Mouse (Mus musculus) bone marrow, adult 2 months (tissue): ENCODE measurements around the gene Cela3b. TPM values are rescaled to one million over a fixed set of nuclear protein-coding genes. Genes with fewer than 3 reads are reported as not detected.
"Not testable (repeated sequence)": the region's sequence is repeated elsewhere in the genome, so short reads cannot be mapped to it uniquely, and the experiment has no call there.

Experiments used
- H3K27ac ChIP-seq: fragments of 200-500 bp; 2 replicates; pipeline ENCODE4 v1.5.1; 2012; ENCODE audit warnings: low read depth, mild to moderate bottlenecking, control low read depth, inconsistent platforms, low read length; ENCODE audit not compliant: control insufficient read depth, poor library complexity, insufficient read depth
- H3K4me1 ChIP-seq: fragments of 200-500 bp; 2 replicates; pipeline ENCODE4 v1.6.1; 2011; ENCODE audit warnings: low read length; ENCODE audit not compliant: control insufficient read depth, insufficient read depth
- H3K4me3 ChIP-seq: fragments of 200-500 bp; replicated peaks from 2 replicates; pipeline ENCODE3; 2011; ENCODE audit warnings: mild to moderate bottlenecking, low read depth, low read length, control low read depth; ENCODE audit not compliant: control insufficient read depth
- CTCF ChIP-seq: fragments of 200-500 bp; IDR thresholded peaks from 2 replicates; pipeline ENCODE4 v1.5.1; 2011; ENCODE audit warnings: low read length, control low read depth; ENCODE audit not compliant: control insufficient read depth, insufficient read depth
- POLR2A ChIP-seq: fragments of 200-500 bp; IDR thresholded peaks from 2 replicates; pipeline ENCODE4 v1.6.1; 2011; ENCODE audit warnings: low read depth, mild to moderate bottlenecking, control low read depth, low read length, borderline replicate concordance; ENCODE audit not compliant: control insufficient read depth
- WGBS: fragments of 180-500 bp; shearing (Covaris S2); methylation state at CpG from one replicate; pipeline ENCODE4 v1.1.7; 2018; 5-methylcytosine and 5-hydroxymethylcytosine counted together
- polyA plus RNA-seq: library from polyadenylated mRNA; stranded (reverse); fragments of >200 nt; gene quantifications from 2 replicates; pipeline ENCODE4 v1.2.4, GENCODE M21; 2011; ENCODE audit warnings: low replicate concordance; ENCODE audit not compliant: missing spikeins, insufficient read depth, insufficient read length

Gene Cela3b
- polyA plus RNA-seq, 1 experiment: not detected

GRCm38 (mm10) chr4:137417712-137418564, 12.4 kb downstream of the Cela3b start:
- WGBS: 51% methylated on average over 11 of the region's 11 CpGs
- TF ChIP-seq POLR2A (no peak), CTCF (no peak)
- Histone ChIP-seq H3K27ac (no peak overlapping the region), H3K4me1 (no peaks in the 10 kb centered on the region), H3K4me3 (no peak overlapping the region)

- Histone ChIP-seq H3K27ac (no peak overlapping the region), H3K4me1 (no peaks in the 10 kb centered on the region), H3K4me3 (no peak overlapping the region)
- 77% methylated on average over 1 of the region's 1 CpGs for WGBS
- TF ChIP-seq CTCF (no peak), POLR2A (no peak)
These were observed 15.4 kb downstream of the Cela3b start for GRCm38 (mm10) chr4:137414936-137415335.

GRCm38 (mm10) chr4:137412185-137412709, 18.1 kb downstream of the Cela3b start:
- H3K4me1 ChIP-seq, H3K27ac ChIP-seq, H3K4me3 ChIP-seq: not testable (repeated sequence)
- 82% methylated on average over 7 of the region's 7 CpGs for whole genome bisulfite sequencing

GRCm38 (mm10) chr4:137409691-137410090, 20.6 kb downstream of the Cela3b start, which contains the start of gene Cela3a:
Cela3a (minus strand) TSS chr4:137409791.
- no peak for TF ChIP-seq POLR2A
- TF ChIP-seq CTCF: no peak
- no peaks in the 10 kb centered on the region for H3K4me1 ChIP-seq
- 83% methylated on average over 5 of the region's 5 CpGs for WGBS
- no peak within 1 kb of the TSS for H3K4me3 ChIP-seq
- no peak within 1 kb of the TSS for H3K27ac ChIP-seq

- Histone ChIP-seq H3K4me3 (no peak overlapping the region), H3K27ac (no peak overlapping the region), H3K4me1 (no peaks in the 10 kb centered on the region)
- 91% methylated on average over 3 of the region's 3 CpGs for WGBS
- TF ChIP-seq POLR2A (no peak), CTCF (no peak)
These were observed 24.8 kb downstream of the Cela3b start for GRCm38 (mm10) chr4:137405571-137405970.

- Histone ChIP-seq H3K4me3 (no peak overlapping the region), H3K27ac (no peak overlapping the region)
- WGBS: 77% methylated on average over 15 of the region's 15 CpGs
These were observed 33.5 kb downstream of the Cela3b start for GRCm38 (mm10) chr4:137396641-137397525.

GRCm38 (mm10) chr4:137393378-137394135, 36.8 kb downstream of the Cela3b start:
- WGBS: 60% methylated on average over 9 of the region's 9 CpGs
- Histone ChIP-seq H3K27ac (no peak overlapping the region), H3K4me1 (no peaks in the 10 kb centered on the region), H3K4me3 (no peak overlapping the region)
- no peak for TF ChIP-seq POLR2A
- no peak for TF ChIP-seq CTCF

More at GRCm38 (mm10) chr4:137396641-137397525, 33.5 kb downstream of the Cela3b start:
- TF ChIP-seq POLR2A (no peak), CTCF (no peak)
- H3K4me1 ChIP-seq: no peaks in the 10 kb centered on the region
